In the genomic region with DNA sequence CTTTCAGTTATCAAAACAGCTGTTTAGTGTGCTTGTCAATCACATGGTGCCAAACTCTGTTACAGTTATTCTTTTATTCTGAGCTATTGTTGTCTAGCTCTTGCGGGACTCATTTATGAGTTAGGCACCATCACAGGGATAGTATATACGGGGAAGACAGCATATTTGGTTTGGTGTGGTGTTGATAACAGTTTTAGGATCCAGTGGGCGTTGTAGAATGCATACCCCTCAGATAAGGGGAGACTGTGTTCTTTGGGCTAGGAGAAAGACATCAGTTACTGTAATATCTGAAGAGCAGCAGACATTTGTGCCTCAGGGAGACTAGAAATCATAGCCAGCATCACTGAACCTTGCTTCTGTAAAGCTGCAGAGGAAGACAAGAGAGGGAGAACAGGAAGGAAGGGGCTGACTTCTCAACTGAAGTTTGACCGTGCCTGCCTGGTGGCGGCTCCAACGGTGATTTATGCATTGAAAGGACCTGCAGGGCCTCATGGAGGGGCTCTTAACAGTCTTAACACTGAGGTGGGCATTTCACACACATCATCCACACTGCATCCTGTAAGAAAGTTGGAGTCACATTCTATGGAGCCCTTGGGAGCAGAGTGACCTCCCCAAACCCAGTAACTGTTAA, we compare ENCODE assay signal across 22 mouse cellular contexts.
"Had no signal": no experiment of that assay in that cellular context is flagged by ENCODE, and none has a peak within 500 bp of the region (broad histone marks: within the 10 kb centered on the region; RNA-seq: fewer than 3 reads in every experiment).

No protein-coding gene starts in this region.

- H3K36me3 ChIP-seq: heart, embryonic 13.5 days; heart, embryonic 15.5 days; hindbrain, embryonic 10.5 days; hindbrain, embryonic 12.5 days; intestine, embryonic 15.5 days; limb, embryonic 13.5 days; limb, embryonic 15.5 days had no signal

- H3K27me3 ChIP-seq: heart, embryonic 13.5 days; heart, embryonic 15.5 days; intestine, embryonic 15.5 days; limb, embryonic 13.5 days; limb, embryonic 15.5 days had no signal

- H3K9ac ChIP-seq: heart, embryonic 13.5 days; heart, embryonic 15.5 days; hindbrain, embryonic 12.5 days; hindbrain, embryonic 14.5 days; intestine, embryonic 15.5 days; limb, embryonic 13.5 days; limb, embryonic 15.5 days had no signal

- H3K9me3 ChIP-seq: heart, embryonic 15.5 days; hindbrain, embryonic 10.5 days; hindbrain, embryonic 12.5 days; intestine, embryonic 15.5 days; limb, embryonic 15.5 days had no signal

- ATAC-seq: hindbrain, embryonic 16.5 days; inflammation-experienced regulatory T-cells, adult 6 months; intestine, embryonic 15.5 days; intestine, postnatal 0 days had no signal

- H3K27ac ChIP-seq: heart, embryonic 13.5 days; heart, embryonic 15.5 days; hindbrain, embryonic 12.5 days; hindbrain, embryonic 14.5 days; intestine, embryonic 15.5 days; limb, embryonic 13.5 days; limb, embryonic 15.5 days had no signal

- H3K4me2 ChIP-seq: heart, embryonic 11.5 days; hindbrain, embryonic 12.5 days; hindbrain, embryonic 14.5 days; intestine, embryonic 15.5 days had no signal

- DNase-seq: gastrocnemius, postnatal 14 days; heart, adult 18-20 months; heart, postnatal 14 days; heart, postnatal 36 days; kidney, adult 18-20 months; kidney, adult 8-10 months; kidney, postnatal 10 days; kidney, postnatal 25 days had no signal

- H3K4me3 ChIP-seq: heart, embryonic 13.5 days; heart, embryonic 15.5 days; hindbrain, embryonic 10.5 days; hindbrain, embryonic 12.5 days; intestine, embryonic 15.5 days; layer of hippocampus, adult 2 months; left cerebral cortex, adult 2 months; limb, embryonic 13.5 days; limb, embryonic 15.5 days had no signal
